Mouse (Mus musculus) liver, adult 2 months (tissue): ENCODE measurements around the gene Pdia6. TPM values are rescaled to one million over a fixed set of nuclear protein-coding genes. Genes with fewer than 3 reads are reported as not detected.

ENCODE experiments used
- DNase-seq: peaks from one replicate; pipeline ENCODE4 v3.0.0-alpha.2; 2011; ENCODE audit warnings: low read depth, low spot score; ENCODE audit errors: extremely low read depth
- H3K27ac ChIP-seq: fragments of 200-500 bp; replicated peaks from 2 replicates; pipeline ENCODE4 v1.5.1; 2012; ENCODE audit warnings: low read depth, mild to moderate bottlenecking, control low read depth, inconsistent platforms, low read length; ENCODE audit not compliant: insufficient read depth
- H3K27me3 ChIP-seq: fragments of 200-500 bp; 2 replicates; pipeline ENCODE4 v1.6.1; 2012; ENCODE audit warnings: mild to moderate bottlenecking, moderate library complexity, low read length, inconsistent platforms; ENCODE audit not compliant: control insufficient read depth, insufficient read depth
- H3K36me3 ChIP-seq: fragments of 200-500 bp; 2 replicates; pipeline ENCODE4 v1.6.1; 2012; ENCODE audit warnings: low read length, inconsistent platforms; ENCODE audit not compliant: control insufficient read depth, insufficient read depth
- H3K4me1 ChIP-seq: fragments of 200-500 bp; 2 replicates; pipeline ENCODE4 v1.6.1; 2011; ENCODE audit warnings: low read length; ENCODE audit not compliant: control insufficient read depth, insufficient read depth
- H3K4me3 ChIP-seq: fragments of 200-500 bp; 2 replicates; pipeline ENCODE4 v1.5.1; 2011; ENCODE audit warnings: low read depth, mild to moderate bottlenecking, control low read depth, low read length, moderate library complexity; ENCODE audit not compliant: insufficient read depth
- H3K79me2 ChIP-seq: fragments of 200-500 bp; 2 replicates; pipeline ENCODE4 v1.6.1; 2012; ENCODE audit warnings: inconsistent platforms, mild to moderate bottlenecking, low read length, moderate library complexity; ENCODE audit not compliant: control insufficient read depth, insufficient read depth
- H3K9ac ChIP-seq: fragments of 200-500 bp; 2 replicates; pipeline ENCODE4 v1.6.1; 2012; ENCODE audit warnings: low read depth, mild to moderate bottlenecking, control low read depth, inconsistent platforms, low read length
- CTCF ChIP-seq: fragments of 200-500 bp; IDR thresholded peaks from 2 replicates; pipeline ENCODE4 v1.5.1; 2011; ENCODE audit warnings: low read depth, low read length, control low read depth
- POLR2A ChIP-seq: fragments of 200-500 bp; IDR thresholded peaks from 2 replicates; pipeline ENCODE4 v1.6.1; 2011; ENCODE audit warnings: low read length, control low read depth; ENCODE audit not compliant: insufficient read depth; ENCODE audit errors: extremely low read depth
- WGBS: fragments of 180-500 bp; shearing (Covaris S2); methylation state at CpG from one replicate; pipeline ENCODE4 v1.1.7; 2018; 5-methylcytosine and 5-hydroxymethylcytosine counted together
- polyA plus RNA-seq: library from polyadenylated mRNA; depleted of rRNA; stranded (reverse); fragments of >200 nt; gene quantifications from 2 replicates; pipeline ENCODE4 v1.2.3, GENCODE M21; 2012
- total RNA-seq: library from RNA; depleted of rRNA; stranded (reverse); fragments of >200 nt; gene quantifications from 2 replicates; pipeline ENCODE4 v1.2.3, GENCODE M21; 2014

Pdia6 gene
- total and polyA plus RNA-seq, 2 experiments = 89.1 to 226 TPM

DNA sequence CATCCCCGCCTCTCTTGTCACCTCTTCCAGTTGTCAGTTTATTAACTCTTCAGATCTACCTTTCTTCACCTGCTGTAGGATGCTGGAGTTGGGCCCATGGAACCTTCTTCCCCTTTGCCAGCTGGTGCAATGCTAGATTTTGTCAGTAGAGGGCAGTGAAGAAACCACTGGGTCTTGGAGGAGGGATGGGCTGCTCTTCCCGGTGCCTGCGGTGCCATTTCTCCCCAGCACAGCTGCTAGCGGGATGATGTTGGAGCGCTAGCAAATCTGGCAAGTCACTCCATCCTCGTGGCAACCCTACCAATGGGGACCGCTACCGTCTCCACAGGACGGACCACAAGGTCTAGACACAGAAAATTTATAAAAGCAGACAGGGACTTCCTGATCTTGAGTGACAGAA lies 13.3 kb upstream of the Pdia6 start:
- WGBS = 12% methylated on average over 9 of the region's 9 CpGs
- TF ChIP-seq POLR2A (no peak), CTCF (peak; percentile 77)
- Histone ChIP-seq H3K36me3 (no peaks in the 10 kb centered on the region), H3K9ac (no peak overlapping the region), H3K4me1 (0 out of 2 replicates have a peak, but pooled peaks cover 2% of the 10 kb centered on the region), H3K4me3 (no peak overlapping the region), H3K27ac (no peak overlapping the region), H3K27me3 (no peaks in the 10 kb centered on the region), H3K79me2 (no peaks in the 10 kb centered on the region)
- peak; percentile 41 for DNase-seq

DNA sequence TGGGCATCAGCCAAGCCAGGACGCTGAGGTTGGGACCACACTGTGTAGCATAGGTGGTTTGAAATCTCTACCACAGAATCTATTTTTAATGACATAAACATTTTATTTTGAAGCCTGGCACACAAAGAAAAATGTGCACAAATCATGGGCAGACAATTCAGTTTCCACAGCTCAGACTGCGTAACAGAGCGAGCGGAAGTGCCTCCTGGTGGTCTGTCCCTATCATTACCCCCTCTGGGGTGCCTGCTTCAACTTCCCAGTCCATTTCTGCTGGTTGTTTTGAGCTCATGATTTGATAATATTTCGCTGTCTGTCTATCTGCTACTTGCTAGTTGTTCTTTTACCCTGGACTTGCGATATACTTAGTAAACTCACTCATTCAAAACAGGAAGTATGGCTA lies 10.7 kb upstream of the Pdia6 start:
- Histone ChIP-seq H3K27me3 (no peaks in the 10 kb centered on the region), H3K4me3 (no peak overlapping the region), H3K79me2 (no peaks in the 10 kb centered on the region), H3K36me3 (no peaks in the 10 kb centered on the region), H3K9ac (no peak overlapping the region), H3K4me1 (0 out of 2 replicates have a peak, but pooled peaks cover 2% of the 10 kb centered on the region), H3K27ac (no peak overlapping the region)
- TF ChIP-seq CTCF = no peak
- no peak for TF ChIP-seq POLR2A
- WGBS = 82% methylated on average over 6 of the region's 6 CpGs
- no peak for DNase-seq

DNA sequence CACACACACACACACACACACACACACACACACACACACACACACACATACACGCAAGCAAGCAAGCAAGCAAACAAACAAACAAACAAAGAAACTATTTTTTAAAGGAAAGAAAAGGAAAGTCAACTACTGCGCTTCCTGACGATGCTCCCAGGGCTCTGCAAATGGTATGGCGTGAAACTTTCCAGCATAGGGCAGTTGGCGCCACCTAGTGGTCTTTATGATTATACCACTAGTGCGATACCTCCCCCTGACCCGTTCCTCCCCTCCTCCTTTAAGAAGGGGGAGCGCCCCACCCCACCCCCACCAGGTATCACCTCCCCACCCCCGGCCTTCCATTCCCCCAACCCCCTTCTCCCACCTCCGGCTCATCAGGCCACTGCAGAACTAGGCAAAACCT lies 9.4 kb upstream of the Pdia6 start:
- Histone ChIP-seq H3K27ac (no peak overlapping the region), H3K4me3 (no peak overlapping the region), H3K27me3 (no peaks in the 10 kb centered on the region), H3K9ac (no peak overlapping the region), H3K79me2 (no peaks in the 10 kb centered on the region), H3K4me1 (0 out of 2 replicates have a peak, but pooled peaks cover 2% of the 10 kb centered on the region), H3K36me3 (no peaks in the 10 kb centered on the region)
- TF ChIP-seq POLR2A = no peak
- TF ChIP-seq CTCF = peak; percentile 75
- DNase-seq = peak; percentile 25
- WGBS = 9% methylated on average over 10 of the region's 10 CpGs

DNA sequence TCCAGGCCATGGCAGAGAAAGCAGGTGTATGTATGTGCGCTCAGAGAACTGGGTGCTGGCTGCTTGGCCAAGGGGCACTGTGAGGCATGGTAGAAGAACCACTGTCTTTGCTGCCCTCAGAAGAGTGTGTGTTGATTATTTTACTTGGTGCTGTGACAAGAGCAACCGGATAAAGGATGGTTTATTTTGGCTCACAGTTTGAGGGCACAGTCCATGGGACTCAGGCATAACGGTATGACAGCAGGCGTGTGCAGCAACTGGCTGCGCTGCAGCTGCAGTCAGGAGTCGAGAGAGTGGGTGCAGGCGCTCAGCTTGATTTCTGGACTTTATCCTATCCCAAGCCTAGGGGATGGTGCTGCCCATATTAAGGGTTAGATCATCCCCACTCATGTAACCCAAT lies 7.9 kb upstream of the Pdia6 start:
- 17% methylated on average over 7 of the region's 7 CpGs for WGBS
- no peaks in the 10 kb centered on the region for H3K27me3 ChIP-seq
- no peak overlapping the region for H3K4me3 ChIP-seq
- H3K4me1 ChIP-seq = 0 out of 2 replicates have a peak, but pooled peaks cover 2% of the 10 kb centered on the region
- H3K27ac ChIP-seq = no peak overlapping the region
- no peaks in the 10 kb centered on the region for H3K79me2 ChIP-seq
- no peaks in the 10 kb centered on the region for H3K36me3 ChIP-seq
- no peak overlapping the region for H3K9ac ChIP-seq
- no peak for TF ChIP-seq POLR2A
- no peak for TF ChIP-seq CTCF
- peak; percentile 96 for DNase-seq

DNA sequence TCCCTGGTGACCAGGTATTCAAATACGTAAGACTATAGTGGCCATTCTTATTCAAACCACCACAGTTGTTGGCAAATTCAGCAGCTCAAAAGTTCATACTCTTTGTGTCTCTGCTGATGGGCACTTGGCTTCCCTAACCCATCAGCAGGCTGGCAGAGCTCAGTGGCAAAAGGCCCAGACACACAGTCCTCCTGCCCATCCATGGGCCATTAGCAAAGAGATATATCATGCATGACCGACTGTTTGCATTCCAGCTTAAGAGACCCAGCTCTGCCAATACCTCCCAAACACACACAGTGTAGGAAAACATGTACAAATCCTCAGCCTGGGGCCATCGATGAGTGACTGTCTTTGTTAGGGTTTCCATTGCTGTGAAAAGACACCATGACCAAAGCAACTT lies 5.3 kb upstream of the Pdia6 start:
- no peaks in the 10 kb centered on the region for H3K36me3 ChIP-seq
- no peak for TF ChIP-seq POLR2A
- TF ChIP-seq CTCF = no peak
- no peaks in the 10 kb centered on the region for H3K27me3 ChIP-seq
- 0 out of 2 replicates have a peak, but pooled peaks cover 2% of the 10 kb centered on the region for H3K4me1 ChIP-seq
- H3K27ac ChIP-seq = no peak overlapping the region
- H3K9ac ChIP-seq = no peak overlapping the region
- H3K79me2 ChIP-seq = no peaks in the 10 kb centered on the region
- WGBS = 77% methylated on average over 3 of the region's 3 CpGs
- H3K4me3 ChIP-seq = no peak overlapping the region
- DNase-seq = peak; percentile 42

DNA sequence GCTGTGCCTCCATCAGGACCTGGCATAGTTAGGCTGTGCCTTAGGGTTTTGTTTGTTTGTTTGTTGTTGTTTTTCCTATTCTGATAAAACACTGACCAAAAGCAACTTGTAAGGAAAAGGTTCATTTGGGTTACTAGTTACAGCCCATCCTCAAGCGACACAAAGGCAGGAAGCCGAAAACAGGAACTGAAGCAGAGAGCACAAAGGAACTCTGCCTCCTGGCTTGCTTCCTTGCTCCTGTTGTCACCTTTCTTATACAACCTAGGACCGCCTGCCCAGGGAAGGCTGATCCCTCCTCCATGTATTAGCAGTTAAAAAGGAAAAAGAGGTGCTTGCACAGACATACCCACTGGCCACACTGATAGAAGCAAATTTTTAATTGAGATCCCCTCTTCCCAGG lies 2.5 kb upstream of the Pdia6 start:
- TF ChIP-seq POLR2A (no peak), CTCF (no peak)
- 78% methylated on average over 3 of the region's 3 CpGs for WGBS
- Histone ChIP-seq H3K79me2 (peaks cover 10% of the 10 kb centered on the region; the same call in 1 of the 2 replicates), H3K27me3 (no peaks in the 10 kb centered on the region), H3K4me3 (no peak overlapping the region), H3K4me1 (peaks cover 13% of the 10 kb centered on the region), H3K27ac (no peak overlapping the region), H3K9ac (no peak overlapping the region), H3K36me3 (no peaks in the 10 kb centered on the region)
- no peak for DNase-seq
